Mouse (Mus musculus): ENCODE measurements around the gene Nprl3.

Nprl3 gene

GRCm38 (mm10) chr11:32244064-32244463, 23.4 kb downstream of the Nprl3 start:
- peak; percentile 94 for DNase-seq

- peak; percentile 95 for DNase-seq
Observed at GRCm38 (mm10) chr11:32243205-32243955, 24.1 kb downstream of the Nprl3 start.

- no peak for DNase-seq
Observed at GRCm38 (mm10) chr11:32242209-32242608, 25.3 kb downstream of the Nprl3 start.

GRCm38 (mm10) chr11:32241391-32241790, 26.1 kb downstream of the Nprl3 start:
- DNase-seq = no peak

GRCm38 (mm10) chr11:32238093-32238860, 29.2 kb downstream of the Nprl3 start:
- peak; percentile 97 for DNase-seq

- no peak for DNase-seq
Observed at GRCm38 (mm10) chr11:32237411-32237795, 30.1 kb downstream of the Nprl3 start.

- DNase-seq = peak; percentile 94
Observed at GRCm38 (mm10) chr11:32236712-32237410, 30.6 kb downstream of the Nprl3 start.

- DNase-seq = no peak
Observed at GRCm38 (mm10) chr11:32236132-32236531, 31.4 kb downstream of the Nprl3 start.

GRCm38 (mm10) chr11:32235646-32236045, 31.9 kb downstream of the Nprl3 start:
- peak; percentile 97 for DNase-seq

GRCm38 (mm10) chr11:32234816-32235485, 32.6 kb downstream of the Nprl3 start:
- DNase-seq = no peak

- peak; percentile 96 for DNase-seq
Observed at GRCm38 (mm10) chr11:32233895-32234294, 33.6 kb downstream of the Nprl3 start.

- DNase-seq = peak; percentile 90
Observed at GRCm38 (mm10) chr11:32232848-32233247, 34.7 kb downstream of the Nprl3 start.

GRCm38 (mm10) chr11:32231125-32231524, 36.4 kb downstream of the Nprl3 start:
- no peak for DNase-seq

GRCm38 (mm10) chr11:32230220-32230619, 37.3 kb downstream of the Nprl3 start:
- DNase-seq = no peak

- no peak for DNase-seq
Observed at GRCm38 (mm10) chr11:32228292-32228845, 39.1 kb downstream of the Nprl3 start.

- no peak for DNase-seq
Observed at GRCm38 (mm10) chr11:32227555-32227954, 40.0 kb downstream of the Nprl3 start.

- DNase-seq = no peak
Observed at GRCm38 (mm10) chr11:32227041-32227440, 40.5 kb downstream of the Nprl3 start.

- peak; percentile 99 for DNase-seq
Observed at GRCm38 (mm10) chr11:32226124-32226871, 41.2 kb downstream of the Nprl3 start, which contains the start of gene Mpg. Mpg (plus strand) TSS chr11:32226505.

GRCm38 (mm10) chr11:32225222-32226104, 42.0 kb downstream of the Nprl3 start:
- DNase-seq = peak; percentile 96

- DNase-seq = peak; percentile 99
Observed at GRCm38 (mm10) chr11:32224468-32225139, 42.9 kb downstream of the Nprl3 start.

Data from heart, adult 11 months (tissue).